Mouse (Mus musculus): ENCODE measurements around the gene Vgf.

DNA sequence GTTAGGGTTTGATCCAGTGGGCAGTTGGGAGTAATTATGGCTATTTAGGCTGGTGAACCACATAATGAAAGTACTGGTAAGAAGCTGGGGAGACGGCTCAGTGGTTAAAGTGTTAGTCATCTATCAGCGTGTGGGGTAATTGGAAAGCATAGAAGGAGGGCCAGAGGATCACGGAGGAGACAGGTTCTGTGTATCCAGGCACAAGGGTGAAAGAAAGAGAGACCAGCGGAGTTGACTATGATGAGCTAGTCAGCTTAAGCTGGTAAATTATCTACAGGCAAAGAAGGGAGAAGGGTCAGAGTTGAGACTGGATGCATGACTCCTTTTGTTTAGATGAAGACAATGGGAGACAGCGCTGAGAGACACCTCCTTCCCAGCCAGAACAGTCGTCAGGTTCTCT lies 24.9 kb downstream of the Vgf start:
- TF ChIP-seq POLR2A (IDR thresholded peaks at IDR 0.05; ENCODE audit: low read depth, low read length) (no peak), CTCF (conservative IDR thresholded peaks at IDR 0.05; ENCODE audit: insufficient read depth, insufficient read length, low read depth, low read length) (no peak)
